Mouse (Mus musculus) thymus, adult 2 months (tissue): ENCODE measurements around the gene Atp6v1g2.

Source experiments
- CTCF ChIP-seq: fragments of 200-500 bp; IDR thresholded peaks from 2 replicates; pipeline ENCODE4 v1.5.1; 2012; ENCODE audit warnings: mild to moderate bottlenecking, control low read depth, low read length, moderate library complexity, borderline replicate concordance; ENCODE audit not compliant: control insufficient read depth, poor library complexity, insufficient read depth; ENCODE audit errors: extremely low read depth
- POLR2A ChIP-seq: fragments of 200-500 bp; IDR thresholded peaks from 2 replicates; pipeline ENCODE4 v1.6.1; 2012; ENCODE audit warnings: mild to moderate bottlenecking, low read length, control low read depth, moderate library complexity; ENCODE audit not compliant: control insufficient read depth, poor library complexity, insufficient read depth; ENCODE audit errors: extremely low read depth

GRCm38 (mm10) chr17:35192924-35193323, 40.5 kb upstream of the Atp6v1g2 start:
- no peak for TF ChIP-seq CTCF
- no peak for TF ChIP-seq POLR2A
